Mouse (Mus musculus): ENCODE results near the gene Opcml. TPM values are rescaled to one million over a fixed set of nuclear protein-coding genes. Genes with fewer than 3 reads are reported as not detected.

Opcml gene
- polyA plus RNA-seq, 1 experiment from 2014 or later = 10.1 TPM

DNA sequence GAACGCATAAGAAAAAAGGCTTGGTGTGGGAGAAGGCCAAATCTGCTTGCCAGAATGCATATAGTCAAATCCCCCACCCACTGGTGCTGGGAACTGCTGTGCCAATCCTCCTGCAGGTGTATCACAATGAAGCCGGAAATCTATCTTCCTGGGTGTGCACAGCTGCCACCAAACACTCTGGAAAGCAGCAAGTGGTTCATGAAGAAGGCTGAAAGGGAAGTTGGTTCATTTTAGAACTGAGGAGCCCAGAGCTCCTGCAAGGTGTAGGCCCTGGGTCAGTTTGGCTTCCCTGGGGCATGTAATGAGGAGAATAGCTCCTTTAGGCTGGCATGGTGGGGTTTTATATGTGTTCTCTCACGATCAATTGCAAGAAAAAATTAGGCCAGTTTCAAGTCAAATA is 494.4 kb downstream of the Opcml start:
- Histone ChIP-seq H3K4me3 (ENCODE audit: low read length) (no peak overlapping the region), H3K9ac (ENCODE audit: low read length) (no peak overlapping the region), H3K9me3 (ENCODE audit: control insufficient read depth, low read length) (no peaks in the 10 kb centered on the region), H3K36me3 (ENCODE audit: control insufficient read depth, insufficient read depth, low read length) (no peaks in the 10 kb centered on the region), H3K27ac (ENCODE audit: low read length) (no peak overlapping the region), H3K27me3 (ENCODE audit: control insufficient read depth, insufficient read depth, low read depth, low read length) (no peaks in the 10 kb centered on the region), H3K4me2 (ENCODE audit: low read depth, low read length) (no peak overlapping the region), H3K4me1 (replicated peaks; ENCODE audit: control insufficient read depth, insufficient read depth, low read length) (peaks cover 3% of the 10 kb centered on the region; the same call in 1 of the 2 replicates)
- no peak for ATAC-seq (ENCODE audit: low read depth)
- 86% methylated on average over 3 of the region's 3 CpGs for WGBS

- Histone ChIP-seq H3K4me1 (replicated peaks; ENCODE audit: control insufficient read depth, insufficient read depth, low read length) (no peaks in the 10 kb centered on the region; the same call in 1 of the 2 replicates), H3K27me3 (ENCODE audit: control insufficient read depth, insufficient read depth, low read depth, low read length) (no peaks in the 10 kb centered on the region), H3K9ac (ENCODE audit: low read length) (no peak overlapping the region), H3K27ac (ENCODE audit: low read length) (no peak overlapping the region), H3K9me3 (ENCODE audit: control insufficient read depth, low read length) (no peaks in the 10 kb centered on the region), H3K4me3 (ENCODE audit: low read length) (no peak overlapping the region), H3K4me2 (ENCODE audit: low read depth, low read length) (no peak overlapping the region), H3K36me3 (ENCODE audit: control insufficient read depth, insufficient read depth, low read length) (no peaks in the 10 kb centered on the region)
- 65% methylated on average over 7 of the region's 7 CpGs for WGBS
- ATAC-seq (ENCODE audit: low read depth) = no peak
Observed at GRCm38 (mm10) chr9:28286384-28286783, 495.8 kb downstream of the Opcml start.

GRCm38 (mm10) chr9:28287485-28287884 is 496.9 kb downstream of the Opcml start:
- no peak for ATAC-seq (ENCODE audit: low read depth)
- Histone ChIP-seq H3K9me3 (ENCODE audit: control insufficient read depth, low read length) (no peaks in the 10 kb centered on the region), H3K27ac (ENCODE audit: low read length) (no peak overlapping the region), H3K4me2 (ENCODE audit: low read depth, low read length) (no peak overlapping the region), H3K4me3 (ENCODE audit: low read length) (no peak overlapping the region), H3K36me3 (ENCODE audit: control insufficient read depth, insufficient read depth, low read length) (no peaks in the 10 kb centered on the region), H3K27me3 (ENCODE audit: control insufficient read depth, insufficient read depth, low read depth, low read length) (no peaks in the 10 kb centered on the region), H3K9ac (ENCODE audit: low read length) (no peak overlapping the region), H3K4me1 (replicated peaks; ENCODE audit: control insufficient read depth, insufficient read depth, low read length) (no peaks in the 10 kb centered on the region)
- WGBS = 59% methylated on average over 2 of the region's 2 CpGs

- Histone ChIP-seq H3K36me3 (ENCODE audit: control insufficient read depth, insufficient read depth, low read length) (no peaks in the 10 kb centered on the region), H3K4me1 (replicated peaks; ENCODE audit: control insufficient read depth, insufficient read depth, low read length) (no peaks in the 10 kb centered on the region), H3K4me2 (ENCODE audit: low read depth, low read length) (no peak overlapping the region), H3K4me3 (ENCODE audit: low read length) (no peak overlapping the region), H3K27ac (ENCODE audit: low read length) (no peak overlapping the region), H3K27me3 (ENCODE audit: control insufficient read depth, insufficient read depth, low read depth, low read length) (no peaks in the 10 kb centered on the region), H3K9ac (ENCODE audit: low read length) (no peak overlapping the region), H3K9me3 (ENCODE audit: control insufficient read depth, low read length) (no peaks in the 10 kb centered on the region; the same call in 1 of the 2 replicates)
- 32% methylated on average over 1 of the region's 1 CpGs for WGBS
- ATAC-seq (ENCODE audit: low read depth) = peak; percentile 73
Observed at GRCm38 (mm10) chr9:28289696-28290330, 499.2 kb downstream of the Opcml start.

DNA sequence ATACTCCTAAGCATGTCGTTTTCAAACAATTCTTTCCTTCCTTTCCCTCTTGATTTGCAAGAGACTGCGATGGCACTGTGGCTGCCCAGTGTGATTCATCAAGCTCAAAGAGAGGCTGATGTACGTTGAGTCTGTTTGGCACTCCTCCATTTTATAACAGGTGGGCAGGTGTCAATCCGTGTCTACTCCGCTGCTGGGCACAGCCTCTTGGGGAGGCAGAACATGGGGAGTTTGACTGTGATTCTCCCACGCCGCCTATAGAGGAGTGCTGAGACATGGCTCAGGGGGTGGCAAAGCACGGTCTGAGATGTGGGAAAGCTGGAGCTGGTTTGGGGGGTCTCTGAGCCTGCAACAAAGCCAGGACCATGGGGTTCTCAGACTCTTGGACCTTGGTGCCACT is 513.1 kb downstream of the Opcml start:
- Histone ChIP-seq H3K27ac (ENCODE audit: low read length) (no peak overlapping the region), H3K4me2 (ENCODE audit: low read depth, low read length) (no peak overlapping the region), H3K4me3 (ENCODE audit: low read length) (no peak overlapping the region), H3K4me1 (replicated peaks; ENCODE audit: control insufficient read depth, insufficient read depth, low read length) (no peaks in the 10 kb centered on the region), H3K9ac (ENCODE audit: low read length) (no peak overlapping the region), H3K27me3 (ENCODE audit: control insufficient read depth, insufficient read depth, low read depth, low read length) (no peaks in the 10 kb centered on the region), H3K36me3 (ENCODE audit: control insufficient read depth, insufficient read depth, low read length) (no peaks in the 10 kb centered on the region), H3K9me3 (ENCODE audit: control insufficient read depth, low read length) (no peaks in the 10 kb centered on the region)
- no peak for ATAC-seq (ENCODE audit: low read depth)
- WGBS = 69% methylated on average over 8 of the region's 8 CpGs

DNA sequence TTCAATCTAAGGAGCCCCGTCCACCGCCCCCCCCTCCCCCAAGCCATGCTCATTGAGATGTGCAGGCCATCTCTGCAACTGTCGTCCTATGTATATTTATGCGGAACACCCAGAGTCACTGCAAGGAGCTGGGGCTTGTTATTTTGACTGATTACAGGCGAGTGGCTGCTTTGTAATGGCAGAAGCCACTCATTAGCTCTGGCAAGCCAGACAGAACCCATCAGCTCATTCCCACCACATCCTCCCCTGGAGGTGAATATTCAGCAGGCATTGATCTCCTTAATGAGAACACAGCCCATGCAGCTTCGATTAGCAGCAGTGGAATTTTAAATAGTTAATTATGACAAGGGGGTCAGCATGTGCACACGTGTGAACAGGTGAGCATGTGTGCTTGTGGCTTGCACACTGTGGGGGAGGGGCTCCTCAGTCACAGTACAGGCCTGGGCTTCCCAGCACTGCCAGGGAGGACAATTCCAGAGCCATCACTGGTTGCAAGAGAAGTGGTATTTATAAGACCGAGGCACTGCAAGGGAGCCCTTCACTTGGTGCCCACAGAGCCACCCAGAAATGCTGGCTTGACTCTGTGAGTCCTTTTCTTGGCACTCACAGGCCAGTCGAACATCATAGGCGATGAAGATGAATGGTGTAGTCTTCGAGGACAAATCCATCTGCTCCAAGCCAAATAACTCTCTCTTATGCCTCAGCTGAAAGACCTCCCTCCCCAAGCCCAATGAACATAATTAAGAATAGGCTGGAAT is 516.0 kb downstream of the Opcml start:
- no peaks in the 10 kb centered on the region for H3K9me3 ChIP-seq (ENCODE audit: control insufficient read depth, low read length)
- no peaks in the 10 kb centered on the region for H3K36me3 ChIP-seq (ENCODE audit: control insufficient read depth, insufficient read depth, low read length)
- H3K9ac ChIP-seq (ENCODE audit: low read length) = no peak overlapping the region
- H3K27me3 ChIP-seq (ENCODE audit: control insufficient read depth, insufficient read depth, low read depth, low read length) = no peaks in the 10 kb centered on the region
- H3K4me2 ChIP-seq (ENCODE audit: low read depth, low read length) = no peak overlapping the region
- no peak overlapping the region for H3K27ac ChIP-seq (ENCODE audit: low read length)
- no peak overlapping the region for H3K4me3 ChIP-seq (ENCODE audit: low read length)
- ATAC-seq (ENCODE audit: low read depth) = no peak
- WGBS = 66% methylated on average over 11 of the region's 11 CpGs
- H3K4me1 ChIP-seq (replicated peaks; ENCODE audit: control insufficient read depth, insufficient read depth, low read length) = no peaks in the 10 kb centered on the region

- Histone ChIP-seq H3K4me1 (replicated peaks; ENCODE audit: control insufficient read depth, insufficient read depth, low read length) (no peaks in the 10 kb centered on the region), H3K36me3 (ENCODE audit: control insufficient read depth, insufficient read depth, low read length) (no peaks in the 10 kb centered on the region), H3K4me3 (ENCODE audit: low read length) (no peak overlapping the region), H3K9ac (ENCODE audit: low read length) (no peak overlapping the region), H3K27ac (ENCODE audit: low read length) (no peak overlapping the region), H3K9me3 (ENCODE audit: control insufficient read depth, low read length) (no peaks in the 10 kb centered on the region), H3K27me3 (ENCODE audit: control insufficient read depth, insufficient read depth, low read depth, low read length) (no peaks in the 10 kb centered on the region), H3K4me2 (ENCODE audit: low read depth, low read length) (no peak overlapping the region)
- no peak for ATAC-seq (ENCODE audit: low read depth)
Observed at GRCm38 (mm10) chr9:28307122-28307430, 516.5 kb downstream of the Opcml start.

DNA sequence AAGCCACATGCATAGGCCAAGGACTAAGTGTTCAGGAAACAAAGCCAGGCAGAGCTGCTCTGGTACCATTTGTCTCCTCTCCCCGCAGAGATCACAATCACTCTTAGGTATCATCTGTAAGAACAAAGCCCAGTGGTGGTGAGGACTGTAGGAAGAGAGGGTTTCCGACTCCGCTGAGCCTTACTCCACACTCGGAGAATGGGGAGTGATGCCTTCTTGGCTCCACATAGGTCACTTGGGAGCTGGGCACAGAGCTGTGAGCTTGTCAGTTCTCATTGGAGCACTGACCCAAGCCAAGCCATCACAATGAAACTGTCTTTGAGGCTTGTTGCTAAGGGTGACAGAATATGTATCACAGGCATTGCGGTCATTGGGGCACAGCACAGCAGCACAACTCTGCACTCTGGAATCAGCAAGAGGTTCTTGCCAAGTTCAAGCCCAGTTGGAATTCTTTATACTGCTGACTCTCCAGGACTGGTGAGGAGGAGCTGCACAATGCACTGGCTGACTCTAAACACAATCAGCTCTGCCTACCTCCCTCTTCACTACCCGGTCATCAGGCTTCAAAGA is 517.0 kb downstream of the Opcml start:
- H3K27me3 ChIP-seq (ENCODE audit: control insufficient read depth, insufficient read depth, low read depth, low read length) = no peaks in the 10 kb centered on the region
- H3K36me3 ChIP-seq (ENCODE audit: control insufficient read depth, insufficient read depth, low read length) = no peaks in the 10 kb centered on the region
- no peaks in the 10 kb centered on the region for H3K9me3 ChIP-seq (ENCODE audit: control insufficient read depth, low read length)
- no peak overlapping the region for H3K27ac ChIP-seq (ENCODE audit: low read length)
- WGBS = 77% methylated on average over 6 of the region's 6 CpGs
- H3K9ac ChIP-seq (ENCODE audit: low read length) = no peak overlapping the region
- no peak for ATAC-seq (ENCODE audit: low read depth)
- H3K4me1 ChIP-seq (replicated peaks; ENCODE audit: control insufficient read depth, insufficient read depth, low read length) = no peaks in the 10 kb centered on the region
- no peak overlapping the region for H3K4me2 ChIP-seq (ENCODE audit: low read depth, low read length)
- no peak overlapping the region for H3K4me3 ChIP-seq (ENCODE audit: low read length)

DNA sequence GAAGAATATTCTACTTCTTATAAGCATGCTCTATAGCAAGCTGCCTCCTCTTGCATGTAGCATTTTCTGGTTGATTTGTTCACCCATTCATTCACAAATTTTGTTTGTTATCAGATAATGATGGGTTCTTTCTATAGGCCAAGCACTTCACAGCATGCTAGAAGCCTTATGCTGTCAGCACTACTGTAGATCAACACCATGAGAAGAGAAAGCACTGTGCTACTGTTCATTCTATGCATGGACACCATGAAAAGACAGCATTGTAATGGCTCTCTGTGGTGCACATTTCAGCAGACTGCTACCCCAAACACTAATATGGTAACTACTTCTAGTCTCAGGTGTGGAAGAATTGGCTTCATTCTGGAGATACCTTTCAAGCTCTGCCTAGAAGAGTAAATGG is 527.3 kb downstream of the Opcml start:
- Histone ChIP-seq H3K4me1 (replicated peaks; ENCODE audit: control insufficient read depth, insufficient read depth, low read length) (no peaks in the 10 kb centered on the region), H3K9me3 (ENCODE audit: control insufficient read depth, low read length) (no peaks in the 10 kb centered on the region), H3K4me2 (ENCODE audit: low read depth, low read length) (no peak overlapping the region), H3K9ac (ENCODE audit: low read length) (no peak overlapping the region), H3K27ac (ENCODE audit: low read length) (no peak overlapping the region), H3K27me3 (ENCODE audit: control insufficient read depth, insufficient read depth, low read depth, low read length) (no peaks in the 10 kb centered on the region), H3K36me3 (ENCODE audit: control insufficient read depth, insufficient read depth, low read length) (no peaks in the 10 kb centered on the region), H3K4me3 (ENCODE audit: low read length) (no peak overlapping the region)
- ATAC-seq (ENCODE audit: low read depth) = no peak

Data from lung, embryonic 16.5 days (tissue).